Mouse (Mus musculus): ENCODE data around the gene Fam228a. TPM values are rescaled to one million over a fixed set of nuclear protein-coding genes. Genes with fewer than 3 reads are reported as not detected.
"Not testable (repeated sequence)": the region's sequence is repeated elsewhere in the genome, so short reads cannot be mapped to it uniquely, and the experiment has no call there.

Fam228a gene
- total RNA-seq, 2 experiments from 2014 or later, result 1.7 to 1.9 TPM

GRCm38 (mm10) chr12:4719066-4719761 lies 19.0 kb downstream of the Fam228a start:
- no peak for DNase-seq (ENCODE audit: low spot score in 2 of 2)

DNA sequence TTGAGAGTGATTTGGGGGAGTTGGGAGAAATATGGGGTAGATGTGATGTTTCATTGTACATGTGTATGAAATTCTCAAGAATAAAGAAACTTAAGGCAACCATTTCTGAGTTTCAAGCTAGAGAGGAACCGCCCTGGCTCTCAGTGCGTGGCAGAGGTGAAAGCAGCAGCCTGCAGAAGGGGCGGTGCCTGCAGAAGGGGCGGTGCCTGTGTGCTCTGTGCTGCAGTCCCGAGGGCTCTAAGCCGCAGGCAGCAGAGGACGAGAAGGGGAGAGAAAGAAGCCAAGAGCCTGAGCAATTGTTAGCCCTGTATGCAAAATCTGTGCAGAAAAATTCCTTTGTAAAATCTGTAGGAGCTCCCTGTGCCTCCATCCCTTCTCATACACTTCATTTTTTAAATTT lies 20.8 kb downstream of the Fam228a start:
- DNase-seq (ENCODE audit: low spot score in 2 of 2), result no peak

DNA sequence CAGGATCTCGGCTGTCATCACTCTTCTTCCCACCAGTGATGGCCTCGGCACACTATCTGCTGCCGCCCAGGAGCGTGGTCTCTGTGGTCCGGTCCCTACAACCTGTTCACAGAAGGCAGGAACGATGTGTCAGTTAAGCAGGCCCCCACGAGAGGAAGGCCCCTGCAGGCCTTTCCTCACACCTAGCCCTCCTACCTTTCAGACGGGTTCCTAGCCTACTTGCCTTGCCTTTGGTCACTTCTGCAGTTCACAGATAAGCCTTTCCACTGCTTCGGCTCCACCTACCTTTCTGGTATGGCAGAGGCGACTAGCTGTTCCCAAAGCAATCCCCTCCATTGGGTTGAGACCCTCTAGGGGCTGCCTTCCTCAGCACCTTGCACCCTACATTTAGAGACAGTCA lies 22.6 kb downstream of the Fam228a start:
- DNase-seq (ENCODE audit: low spot score in 2 of 2), result no peak

DNA sequence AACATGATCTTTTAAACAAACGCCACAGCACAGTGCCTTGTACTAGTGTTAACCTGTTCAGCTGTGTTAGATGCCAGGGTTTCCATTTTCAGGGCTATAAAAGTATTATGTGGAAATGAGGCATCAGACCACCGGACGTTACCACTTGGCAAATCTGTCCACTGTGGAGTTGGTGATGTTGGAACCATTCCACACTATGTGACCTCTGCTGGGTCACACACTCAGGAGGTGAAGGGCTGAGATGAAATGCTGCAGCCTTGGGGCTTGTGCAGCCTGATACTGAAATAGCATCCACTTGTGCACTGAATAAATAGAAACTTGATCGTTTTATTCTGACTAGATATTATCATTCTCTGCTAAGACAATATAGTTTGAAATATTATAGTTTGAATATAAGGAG lies 24.9 kb downstream of the Fam228a start:
- no peak for DNase-seq (ENCODE audit: low spot score in 2 of 2)

GRCm38 (mm10) chr12:4709926-4710325 lies 28.3 kb downstream of the Fam228a start:
- no peak for DNase-seq (ENCODE audit: low spot score in 2 of 2)

- no peak for DNase-seq (ENCODE audit: low spot score in 2 of 2)
These were observed 29.2 kb downstream of the Fam228a start for GRCm38 (mm10) chr12:4708881-4709604.

- DNase-seq (ENCODE audit: low spot score in 2 of 2), result no peak
These were observed 29.9 kb downstream of the Fam228a start for GRCm38 (mm10) chr12:4708296-4708695.

DNA sequence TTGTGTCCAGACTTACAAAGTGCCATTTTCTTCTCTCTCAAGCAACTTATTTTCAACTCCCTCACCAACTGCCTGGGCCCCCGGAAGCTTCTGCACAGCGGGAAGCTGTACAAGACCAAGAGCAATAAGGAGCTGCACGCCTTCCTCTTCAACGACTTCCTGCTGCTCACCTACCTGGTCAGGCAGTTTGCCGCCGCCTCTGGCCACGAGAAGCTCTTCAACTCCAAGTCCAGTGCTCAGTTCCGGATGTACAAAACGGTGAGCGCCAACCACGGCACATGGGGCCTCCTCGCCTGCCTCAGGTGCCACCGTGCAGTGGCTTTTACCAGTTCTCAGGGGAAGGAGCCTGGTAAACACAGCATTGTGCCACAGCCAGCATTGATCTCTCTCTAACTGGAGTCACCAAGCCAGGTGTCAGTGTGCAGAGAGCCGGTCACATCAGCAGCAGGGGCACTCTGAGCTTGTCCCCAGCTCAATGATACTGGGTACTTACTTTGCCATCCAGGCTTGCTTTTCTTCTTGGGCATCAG lies 30.7 kb downstream of the Fam228a start:
- no peak for DNase-seq (ENCODE audit: low spot score in 2 of 2)

GRCm38 (mm10) chr12:4706901-4707300 lies 31.3 kb downstream of the Fam228a start:
- no peak for DNase-seq (ENCODE audit: low spot score in 2 of 2)

- DNase-seq (ENCODE audit: low spot score in 2 of 2), result no peak
These were observed 32.1 kb downstream of the Fam228a start for GRCm38 (mm10) chr12:4706175-4706574.

GRCm38 (mm10) chr12:4705626-4706025 lies 32.6 kb downstream of the Fam228a start:
- DNase-seq (ENCODE audit: low spot score in 2 of 2), result not testable (repeated sequence)

- DNase-seq (ENCODE audit: low spot score in 2 of 2), result no peak
These were observed 43.7 kb downstream of the Fam228a start for GRCm38 (mm10) chr12:4694534-4694933.

- DNase-seq (ENCODE audit: low spot score in 2 of 2), result no peak
These were observed 47.0 kb downstream of the Fam228a start for GRCm38 (mm10) chr12:4691193-4691592.

- DNase-seq (ENCODE audit: low spot score in 2 of 2), result no peak
These were observed 48.9 kb downstream of the Fam228a start for GRCm38 (mm10) chr12:4689341-4689740.

GRCm38 (mm10) chr12:4688386-4688785 lies 49.8 kb downstream of the Fam228a start:
- DNase-seq (ENCODE audit: low spot score in 2 of 2), result no peak

DNA sequence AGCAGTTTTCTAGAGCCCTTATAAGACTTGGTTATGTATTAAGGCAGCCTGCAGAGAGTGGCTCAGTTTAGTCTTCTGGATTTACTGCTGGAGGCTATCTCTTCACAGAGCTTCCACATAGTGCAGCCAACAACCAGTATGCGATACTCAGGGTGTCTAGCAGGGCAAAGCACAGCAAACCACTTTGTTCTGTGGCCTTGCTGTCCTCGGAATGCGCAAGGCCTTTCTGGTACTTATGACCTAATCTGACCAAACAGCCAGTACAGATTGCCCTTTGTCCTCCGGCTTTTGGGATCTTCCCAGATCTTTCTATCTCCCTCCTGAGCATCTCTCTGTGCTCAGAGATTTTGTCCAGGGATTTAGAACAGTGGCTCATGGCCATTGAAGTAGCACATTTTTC lies 52.8 kb downstream of the Fam228a start:
- DNase-seq (ENCODE audit: low spot score in 2 of 2), result no peak

GRCm38 (mm10) chr12:4679971-4680370 lies 58.3 kb downstream of the Fam228a start:
- peak; percentile 67 to 81 for DNase-seq (ENCODE audit: low spot score in 2 of 2)

- DNase-seq (ENCODE audit: low spot score in 2 of 2), result no peak
These were observed 61.9 kb downstream of the Fam228a start for GRCm38 (mm10) chr12:4676336-4676735.

DNA sequence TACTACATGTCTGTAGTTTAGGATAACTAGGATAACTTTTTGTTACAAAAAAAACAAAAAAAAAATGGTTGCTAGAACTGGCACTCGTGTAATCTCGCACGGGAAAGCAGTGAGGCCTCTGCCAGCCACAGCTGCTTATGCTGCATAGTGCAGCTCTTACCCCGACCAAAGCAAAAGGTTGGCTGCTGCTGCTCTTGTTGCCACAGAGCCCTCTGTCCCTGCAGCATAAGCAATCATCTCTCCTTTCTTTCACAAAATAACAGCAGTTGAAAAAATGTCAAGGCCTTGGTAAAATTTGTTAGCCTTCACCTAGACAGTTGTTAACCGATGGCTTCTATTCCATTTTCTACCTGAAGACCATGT lies 72.6 kb downstream of the Fam228a start:
- DNase-seq (ENCODE audit: low spot score in 2 of 2), result no peak

DNA sequence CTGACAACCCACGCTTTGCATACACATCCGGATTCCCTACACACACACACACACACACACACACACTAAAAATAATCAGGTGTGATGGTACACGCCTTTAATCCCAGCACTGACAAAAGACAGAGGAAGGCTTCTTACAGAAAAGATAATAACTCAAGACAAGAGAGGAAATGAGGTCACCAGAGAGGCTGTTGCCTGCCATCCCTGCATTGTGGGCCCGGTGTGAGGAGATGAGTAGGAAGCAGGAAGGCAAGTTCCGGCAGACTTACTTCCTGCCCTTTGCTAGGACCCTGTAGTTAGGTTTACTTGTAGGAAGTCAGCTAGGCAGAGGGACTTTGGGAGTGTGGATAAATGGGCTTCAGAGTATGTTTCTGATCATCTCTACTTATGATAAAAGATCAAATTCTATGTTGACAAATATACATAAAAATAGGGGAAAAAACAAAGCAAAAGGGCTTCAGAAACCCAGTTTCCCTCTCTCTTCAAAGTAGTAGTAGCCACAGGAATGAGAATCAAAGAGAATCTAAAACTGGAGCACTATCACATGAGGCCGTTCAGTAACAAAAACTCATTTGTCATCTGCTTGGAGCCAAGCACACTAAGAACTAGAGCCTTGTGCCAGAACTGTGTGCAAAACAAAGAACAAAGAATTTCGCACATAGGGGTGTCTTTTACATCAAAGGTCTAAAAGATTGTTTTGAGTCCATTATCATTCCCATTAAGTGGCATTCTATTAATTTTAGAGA lies 73.1 kb downstream of the Fam228a start:
- no peak for DNase-seq (ENCODE audit: low spot score in 2 of 2)

Data from left cerebral cortex, adult 18-20 months (tissue).